Mouse (Mus musculus): Measurements from ENCODE around the gene Parm1. TPM values are rescaled to one million over a fixed set of nuclear protein-coding genes. Genes with fewer than 3 reads are reported as not detected.

The Parm1 gene
- polyA plus RNA-seq, 1 experiment, result 0.01 TPM

- H3K9me3 ChIP-seq (ENCODE audit: control insufficient read depth, low read length), result no peaks in the 10 kb centered on the region
- TF ChIP-seq GATA1 (IDR thresholded peaks at IDR 0.05; ENCODE audit: low read length) (no peak), TAL1 (IDR thresholded peaks at IDR 0.05; ENCODE audit: low read length) (no peak)
- no peaks in the 10 kb centered on the region for H3K27me3 ChIP-seq (ENCODE audit: control insufficient read depth)
- H3K36me3 ChIP-seq (ENCODE audit: control insufficient read depth), result no peaks in the 10 kb centered on the region
- H3K4me3 ChIP-seq (replicated peaks), result no peak overlapping the region
- no peaks in the 10 kb centered on the region for H3K4me1 ChIP-seq (ENCODE audit: control insufficient read depth)
Observed at GRCm38 (mm10) chr5:91655263-91655662, 137.8 kb downstream of the Parm1 start.

DNA sequence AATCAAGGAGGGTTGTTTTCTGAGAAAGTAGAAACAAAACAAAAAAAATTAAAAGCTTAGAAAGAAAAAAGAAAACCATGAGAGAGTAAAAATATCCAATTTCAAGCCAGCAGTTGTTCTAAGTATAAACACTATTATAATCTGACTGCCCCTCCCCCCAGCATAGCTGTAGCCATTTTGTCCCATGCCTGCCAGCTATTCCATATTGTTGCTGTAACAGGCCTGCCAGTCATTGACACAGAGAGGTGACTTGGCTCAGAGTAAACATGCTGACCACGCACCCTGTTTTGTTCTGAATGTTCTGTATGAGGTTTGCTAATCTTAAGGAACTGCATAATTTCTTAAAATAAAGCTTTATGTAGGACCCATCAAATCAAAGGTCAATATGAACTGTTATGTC lies 145.3 kb downstream of the Parm1 start:
- H3K27me3 ChIP-seq (ENCODE audit: control insufficient read depth), result no peaks in the 10 kb centered on the region
- H3K36me3 ChIP-seq (ENCODE audit: control insufficient read depth), result no peaks in the 10 kb centered on the region
- H3K4me1 ChIP-seq (ENCODE audit: control insufficient read depth), result no peaks in the 10 kb centered on the region
- H3K9me3 ChIP-seq (ENCODE audit: control insufficient read depth, low read length), result no peaks in the 10 kb centered on the region
- no peak for TF ChIP-seq TAL1 (IDR thresholded peaks at IDR 0.05; ENCODE audit: low read length)
- TF ChIP-seq GATA1 (IDR thresholded peaks at IDR 0.05; ENCODE audit: low read length), result no peak
- no peak overlapping the region for H3K4me3 ChIP-seq (replicated peaks)

GRCm38 (mm10) chr5:91667127-91667526 lies 149.7 kb downstream of the Parm1 start:
- no peaks in the 10 kb centered on the region for H3K9me3 ChIP-seq (ENCODE audit: control insufficient read depth, low read length)
- no peaks in the 10 kb centered on the region for H3K27me3 ChIP-seq (ENCODE audit: control insufficient read depth)
- no peaks in the 10 kb centered on the region for H3K36me3 ChIP-seq (ENCODE audit: control insufficient read depth)
- H3K4me3 ChIP-seq (replicated peaks), result no peak overlapping the region
- TF ChIP-seq GATA1 (IDR thresholded peaks at IDR 0.05; ENCODE audit: low read length) (no peak), TAL1 (IDR thresholded peaks at IDR 0.05; ENCODE audit: low read length) (no peak)
- H3K4me1 ChIP-seq (ENCODE audit: control insufficient read depth), result no peaks in the 10 kb centered on the region

- Histone ChIP-seq H3K4me3 (replicated peaks) (no peak overlapping the region), H3K9me3 (ENCODE audit: control insufficient read depth, low read length) (no peaks in the 10 kb centered on the region), H3K36me3 (ENCODE audit: control insufficient read depth) (no peaks in the 10 kb centered on the region), H3K27me3 (ENCODE audit: control insufficient read depth) (no peaks in the 10 kb centered on the region), H3K4me1 (ENCODE audit: control insufficient read depth) (no peaks in the 10 kb centered on the region)
- no peak for TF ChIP-seq GATA1 (IDR thresholded peaks at IDR 0.05; ENCODE audit: low read length)
- no peak for TF ChIP-seq TAL1 (IDR thresholded peaks at IDR 0.05; ENCODE audit: low read length)
Observed at GRCm38 (mm10) chr5:91669235-91669634, 151.8 kb downstream of the Parm1 start.

Other genes with a start within 250 kb of the Parm1 start
- gene Btc, start 114.6 kb upstream of the Parm1 start, polyA plus RNA-seq (2012), result not detected in 2 replicates

Data from erythroblast, embryonic 14.5 days (primary cell).